Mouse (Mus musculus): Measurements from ENCODE around the gene Dennd1a. TPM values are rescaled to one million over a fixed set of nuclear protein-coding genes. Genes with fewer than 3 reads are reported as not detected.
A peak's percentile ranks its signal among the peaks of the same experiment; 100 is the strongest.

Dennd1a gene
- polyA plus RNA-seq, 1 experiment from 2014 or later: 10.2 TPM

GRCm38 (mm10) chr2:37974201-37974600 is 313.0 kb downstream of the Dennd1a start:
- Histone ChIP-seq H3K36me3 (ENCODE audit: control insufficient read depth, insufficient read depth, low read length) (no peaks in the 10 kb centered on the region), H3K27ac (ENCODE audit: low read length) (no peak overlapping the region), H3K4me1 (ENCODE audit: control insufficient read depth, insufficient read depth, low read length) (no peaks in the 10 kb centered on the region), H3K9me3 (replicated peaks; ENCODE audit: control insufficient read depth, low read length) (no peaks in the 10 kb centered on the region), H3K4me2 (ENCODE audit: low read depth, low read length) (no peak overlapping the region), H3K27me3 (ENCODE audit: control insufficient read depth, insufficient read depth, low read length) (no peaks in the 10 kb centered on the region), H3K9ac (ENCODE audit: low read length) (no peak overlapping the region), H3K4me3 (replicated peaks; ENCODE audit: low read length) (no peak overlapping the region)
- 88% methylated on average over 3 of the region's 3 CpGs for WGBS
- no peak for ATAC-seq (ENCODE audit: insufficient read depth, low FRiP score)

- no peak overlapping the region for H3K27ac ChIP-seq (ENCODE audit: low read length)
- no peaks in the 10 kb centered on the region for H3K9me3 ChIP-seq (replicated peaks; ENCODE audit: control insufficient read depth, low read length)
- no peaks in the 10 kb centered on the region for H3K27me3 ChIP-seq (ENCODE audit: control insufficient read depth, insufficient read depth, low read length)
- no peak overlapping the region for H3K4me3 ChIP-seq (replicated peaks; ENCODE audit: low read length)
- no peak overlapping the region for H3K9ac ChIP-seq (ENCODE audit: low read length)
- ATAC-seq (ENCODE audit: insufficient read depth, low FRiP score): no peak
- no peaks in the 10 kb centered on the region for H3K36me3 ChIP-seq (ENCODE audit: control insufficient read depth, insufficient read depth, low read length)
- H3K4me1 ChIP-seq (ENCODE audit: control insufficient read depth, insufficient read depth, low read length): no peaks in the 10 kb centered on the region
- 70% methylated on average over 6 of the region's 6 CpGs for WGBS
- no peak overlapping the region for H3K4me2 ChIP-seq (ENCODE audit: low read depth, low read length)
These were observed 314.6 kb downstream of the Dennd1a start for GRCm38 (mm10) chr2:37972621-37973020.

DNA sequence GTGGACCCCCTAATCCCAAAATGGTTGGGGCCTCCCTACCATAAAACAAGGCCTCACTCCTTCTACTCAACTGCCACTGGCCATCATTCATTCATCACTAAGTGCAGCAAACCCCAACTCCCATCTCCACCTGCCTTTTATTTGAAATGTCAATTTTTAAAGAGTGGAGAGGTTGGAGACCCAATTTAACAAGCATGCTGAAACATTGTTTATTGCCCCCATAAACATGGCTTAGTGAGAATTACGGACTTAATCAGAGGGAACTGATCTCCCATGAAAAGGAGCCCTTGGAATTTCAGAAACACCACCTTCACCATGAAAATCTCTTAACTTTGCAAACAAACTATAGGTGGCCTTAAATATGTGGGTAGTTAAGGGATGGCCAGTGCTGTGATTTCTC is 315.5 kb downstream of the Dennd1a start:
- Histone ChIP-seq H3K4me1 (ENCODE audit: control insufficient read depth, insufficient read depth, low read length) (no peaks in the 10 kb centered on the region), H3K27ac (ENCODE audit: low read length) (no peak overlapping the region), H3K9me3 (replicated peaks; ENCODE audit: control insufficient read depth, low read length) (no peaks in the 10 kb centered on the region), H3K9ac (ENCODE audit: low read length) (no peak overlapping the region), H3K4me2 (ENCODE audit: low read depth, low read length) (no peak overlapping the region), H3K4me3 (replicated peaks; ENCODE audit: low read length) (no peak overlapping the region), H3K27me3 (ENCODE audit: control insufficient read depth, insufficient read depth, low read length) (no peaks in the 10 kb centered on the region), H3K36me3 (ENCODE audit: control insufficient read depth, insufficient read depth, low read length) (no peaks in the 10 kb centered on the region)
- no peak for ATAC-seq (ENCODE audit: insufficient read depth, low FRiP score)
- 73% methylated on average over 1 of the region's 1 CpGs for WGBS

GRCm38 (mm10) chr2:37969713-37970485 is 317.3 kb downstream of the Dennd1a start:
- no peak overlapping the region for H3K4me3 ChIP-seq (replicated peaks; ENCODE audit: low read length)
- H3K4me1 ChIP-seq (ENCODE audit: control insufficient read depth, insufficient read depth, low read length): no peaks in the 10 kb centered on the region
- H3K36me3 ChIP-seq (ENCODE audit: control insufficient read depth, insufficient read depth, low read length): no peaks in the 10 kb centered on the region
- H3K4me2 ChIP-seq (ENCODE audit: low read depth, low read length): no peak overlapping the region
- 57% methylated on average over 5 of the region's 5 CpGs for WGBS
- H3K27ac ChIP-seq (ENCODE audit: low read length): no peak overlapping the region
- no peak for ATAC-seq (ENCODE audit: insufficient read depth, low FRiP score)
- no peaks in the 10 kb centered on the region for H3K27me3 ChIP-seq (ENCODE audit: control insufficient read depth, insufficient read depth, low read length)
- H3K9ac ChIP-seq (ENCODE audit: low read length): no peak overlapping the region
- H3K9me3 ChIP-seq (replicated peaks; ENCODE audit: control insufficient read depth, low read length): no peaks in the 10 kb centered on the region

- H3K27ac ChIP-seq (ENCODE audit: low read length): no peak overlapping the region
- H3K27me3 ChIP-seq (ENCODE audit: control insufficient read depth, insufficient read depth, low read length): no peaks in the 10 kb centered on the region
- no peak overlapping the region for H3K4me2 ChIP-seq (ENCODE audit: low read depth, low read length)
- H3K4me3 ChIP-seq (replicated peaks; ENCODE audit: low read length): no peak overlapping the region
- H3K9me3 ChIP-seq (replicated peaks; ENCODE audit: control insufficient read depth, low read length): no peaks in the 10 kb centered on the region
- H3K36me3 ChIP-seq (ENCODE audit: control insufficient read depth, insufficient read depth, low read length): no peaks in the 10 kb centered on the region
- 90% methylated on average over 4 of the region's 4 CpGs for WGBS
- no peak overlapping the region for H3K9ac ChIP-seq (ENCODE audit: low read length)
- no peak for ATAC-seq (ENCODE audit: insufficient read depth, low FRiP score)
- peaks cover 4% of the 10 kb centered on the region; the same call in 1 of the 2 replicates for H3K4me1 ChIP-seq (ENCODE audit: control insufficient read depth, insufficient read depth, low read length)
These were observed 322.7 kb downstream of the Dennd1a start for GRCm38 (mm10) chr2:37964534-37964933.

DNA sequence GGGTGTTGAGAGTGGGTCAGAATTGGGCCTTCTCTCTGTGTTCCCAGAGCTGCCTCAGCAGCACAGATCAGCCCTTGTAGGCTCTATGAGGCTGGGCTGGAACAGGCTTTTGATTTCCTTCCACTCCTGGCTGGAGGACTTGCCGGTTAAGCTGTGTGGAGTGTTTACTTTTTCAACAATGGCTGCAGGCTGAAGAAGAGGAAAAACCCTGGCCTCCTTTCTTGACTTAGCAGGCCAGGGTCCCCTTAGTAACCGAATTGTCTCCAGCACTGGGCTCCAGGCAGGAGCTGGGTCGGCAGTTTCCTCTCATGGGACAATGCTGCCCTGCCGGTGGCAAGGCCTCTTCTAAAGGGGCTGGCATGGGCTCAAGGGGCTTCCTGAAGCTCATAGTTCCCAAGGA is 323.8 kb downstream of the Dennd1a start:
- 33% methylated on average over 4 of the region's 4 CpGs for WGBS
- 0 out of 2 replicates have a peak overlapping the region, but pooled peaks have one; percentile 37 for H3K27ac ChIP-seq (ENCODE audit: low read length)

DNA sequence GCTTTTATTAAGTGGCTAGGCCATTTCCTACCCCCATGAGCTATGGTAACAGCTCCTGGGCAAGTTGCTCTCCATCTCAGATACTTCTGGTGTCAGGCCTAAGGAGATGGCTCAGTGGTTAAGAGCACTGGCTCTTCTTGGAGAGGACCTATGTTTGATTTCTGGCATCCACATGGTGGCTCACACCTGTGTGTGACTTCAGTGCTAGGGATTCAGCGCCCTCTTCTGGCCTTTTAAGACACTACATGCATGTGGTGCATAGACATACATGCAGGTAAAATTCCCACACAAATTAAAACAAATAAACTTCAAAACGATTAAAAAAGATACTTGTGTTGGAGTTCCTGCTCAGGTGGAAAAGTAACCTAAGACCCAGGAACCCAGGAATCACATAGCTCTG is 338.8 kb downstream of the Dennd1a start:
- WGBS: 25% methylated on average over 2 of the region's 2 CpGs
- Histone ChIP-seq H3K9ac (ENCODE audit: low read length) (no peak overlapping the region), H3K27ac (ENCODE audit: low read length) (no peak overlapping the region), H3K4me2 (ENCODE audit: low read depth, low read length) (no peak overlapping the region), H3K27me3 (ENCODE audit: control insufficient read depth, insufficient read depth, low read length) (no peaks in the 10 kb centered on the region), H3K36me3 (ENCODE audit: control insufficient read depth, insufficient read depth, low read length) (no peaks in the 10 kb centered on the region), H3K4me3 (replicated peaks; ENCODE audit: low read length) (no peak overlapping the region), H3K4me1 (ENCODE audit: control insufficient read depth, insufficient read depth, low read length) (no peaks in the 10 kb centered on the region), H3K9me3 (replicated peaks; ENCODE audit: control insufficient read depth, low read length) (no peaks in the 10 kb centered on the region)
- no peak for ATAC-seq (ENCODE audit: insufficient read depth, low FRiP score)

More for the DNA sequence above, 323.8 kb downstream of the Dennd1a start:
- H3K4me2 ChIP-seq (ENCODE audit: low read depth, low read length): no peak overlapping the region
- H3K9ac ChIP-seq (ENCODE audit: low read length): no peak overlapping the region
- H3K36me3 ChIP-seq (ENCODE audit: control insufficient read depth, insufficient read depth, low read length): no peaks in the 10 kb centered on the region
- H3K9me3 ChIP-seq (replicated peaks; ENCODE audit: control insufficient read depth, low read length): no peaks in the 10 kb centered on the region
- ATAC-seq (ENCODE audit: insufficient read depth, low FRiP score): no peak
- H3K4me1 ChIP-seq (ENCODE audit: control insufficient read depth, insufficient read depth, low read length): peaks cover 4% of the 10 kb centered on the region; the same call in 1 of the 2 replicates
- no peak overlapping the region for H3K4me3 ChIP-seq (replicated peaks; ENCODE audit: low read length)
- H3K27me3 ChIP-seq (ENCODE audit: control insufficient read depth, insufficient read depth, low read length): no peaks in the 10 kb centered on the region

DNA sequence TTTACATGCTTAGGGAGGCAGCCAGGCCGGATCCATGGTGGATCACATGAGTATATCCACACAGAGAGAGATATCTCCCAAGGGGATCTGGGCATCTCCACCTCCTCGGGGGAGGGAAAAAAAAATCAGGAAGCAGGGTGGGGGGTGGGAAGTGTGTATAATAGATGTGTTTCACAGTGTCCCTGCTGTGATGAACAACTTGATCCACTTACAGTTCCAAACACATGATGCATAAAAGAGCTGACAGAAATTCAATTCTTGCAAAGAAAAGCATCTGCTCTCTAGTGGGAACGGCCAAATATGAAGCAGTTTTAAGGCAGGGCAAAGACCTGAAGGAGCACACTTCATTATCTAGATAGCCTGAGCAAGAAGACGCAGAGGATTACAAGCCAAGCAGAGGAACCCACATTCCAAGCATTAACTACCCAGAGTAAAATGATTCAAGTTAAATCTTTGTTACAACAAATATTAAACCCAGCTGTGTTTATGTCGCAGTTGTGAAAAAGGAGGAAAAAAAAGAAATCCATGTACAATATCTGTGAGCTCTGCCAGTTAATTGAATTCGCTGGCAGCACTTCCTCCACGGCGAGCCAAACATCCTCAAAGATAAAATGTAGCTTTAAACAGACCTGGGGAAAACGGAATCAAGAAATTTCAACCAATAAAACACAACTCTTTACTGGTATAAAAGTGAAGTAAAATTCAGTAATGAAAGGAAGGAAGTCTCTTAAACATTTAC is 341.4 kb downstream of the Dennd1a start:
- ATAC-seq (ENCODE audit: insufficient read depth, low FRiP score): no peak
- 40% methylated on average over 9 of the region's 9 CpGs for WGBS

GRCm38 (mm10) chr2:37942906-37943305 is 344.3 kb downstream of the Dennd1a start:
- no peaks in the 10 kb centered on the region for H3K36me3 ChIP-seq (ENCODE audit: control insufficient read depth, insufficient read depth, low read length)
- no peaks in the 10 kb centered on the region for H3K9me3 ChIP-seq (replicated peaks; ENCODE audit: control insufficient read depth, low read length)
- no peak overlapping the region for H3K4me3 ChIP-seq (replicated peaks; ENCODE audit: low read length)
- no peaks in the 10 kb centered on the region for H3K4me1 ChIP-seq (ENCODE audit: control insufficient read depth, insufficient read depth, low read length)
- 86% methylated on average over 2 of the region's 2 CpGs for WGBS
- no peaks in the 10 kb centered on the region for H3K27me3 ChIP-seq (ENCODE audit: control insufficient read depth, insufficient read depth, low read length)
- H3K9ac ChIP-seq (ENCODE audit: low read length): no peak overlapping the region
- H3K27ac ChIP-seq (ENCODE audit: low read length): no peak overlapping the region
- H3K4me2 ChIP-seq (ENCODE audit: low read depth, low read length): no peak overlapping the region
- no peak for ATAC-seq (ENCODE audit: insufficient read depth, low FRiP score)

More for the DNA sequence above, 341.4 kb downstream of the Dennd1a start:
- Histone ChIP-seq H3K36me3 (ENCODE audit: control insufficient read depth, insufficient read depth, low read length) (no peaks in the 10 kb centered on the region), H3K4me1 (ENCODE audit: control insufficient read depth, insufficient read depth, low read length) (no peaks in the 10 kb centered on the region), H3K9me3 (replicated peaks; ENCODE audit: control insufficient read depth, low read length) (no peaks in the 10 kb centered on the region), H3K4me3 (replicated peaks; ENCODE audit: low read length) (no peak overlapping the region), H3K4me2 (ENCODE audit: low read depth, low read length) (no peak overlapping the region), H3K27me3 (ENCODE audit: control insufficient read depth, insufficient read depth, low read length) (no peaks in the 10 kb centered on the region), H3K27ac (ENCODE audit: low read length) (no peak overlapping the region), H3K9ac (ENCODE audit: low read length) (no peak overlapping the region)
